13 mouse cellular contexts compared by ENCODE assay signal in genomic region chr2:71623134-71623533, GRCm38 (mm10).
DNase-seq lines count a peak whose midpoint lies in the region; ATAC-seq and TF ChIP-seq lines count a peak whose summit lies in the region.
"Had no signal": no experiment of that assay in that cellular context is flagged by ENCODE, and none has a peak within 500 bp of the region (broad histone marks: within the 10 kb centered on the region; RNA-seq: fewer than 3 reads in every experiment).

No protein-coding gene starts in this region.

- no peak overlapping the region for H3K4me3 ChIP-seq in liver, embryonic 12.5 days
- no peak overlapping the region for H3K4me3 ChIP-seq in liver, postnatal 0 days (ENCODE audit: low read depth, low read length)
- no peak overlapping the region for H3K4me3 ChIP-seq in ES-E14 (ENCODE audit: insufficient read depth in 1 of 2, low read depth in 1 of 2, low read length in 2 of 2, poor library complexity in 1 of 2, severe bottlenecking in 1 of 2)
- H3K4me3 ChIP-seq: embryonic facial prominence, embryonic 12.5 days; forebrain, embryonic 12.5 days had no signal

- TF ChIP-seq CTCF in liver, postnatal 0 days (IDR thresholded peaks at IDR 0.05; ENCODE audit: low read depth), result no peak

- 40% methylated on average over 2 of the region's 2 CpGs for WGBS in liver, embryonic 12.5 days (ENCODE audit: insufficient replicate concordance)
- 43% methylated on average over 2 of the region's 2 CpGs for WGBS in liver, postnatal 0 days (ENCODE audit: insufficient replicate concordance)

- no peak overlapping the region for H3K27ac ChIP-seq in liver, embryonic 12.5 days
- no peak overlapping the region for H3K27ac ChIP-seq in liver, postnatal 0 days (ENCODE audit: low read depth)
- H3K27ac ChIP-seq in ES-E14 (ENCODE audit: insufficient read depth, low read depth, low read length, poor library complexity, severe bottlenecking), result peak overlapping the region; percentile 62; the same call in 1 of the 2 replicates
- H3K27ac ChIP-seq: embryonic facial prominence, embryonic 12.5 days; forebrain, embryonic 12.5 days had no signal

- peak; percentile 32; the same call in 1 of the 2 replicates for ATAC-seq in liver, embryonic 12.5 days
- no peak for ATAC-seq in liver, postnatal 0 days
- ATAC-seq: hindbrain, embryonic 16.5 days had no signal

- H3K36me3 ChIP-seq in liver, embryonic 12.5 days, result no peaks in the 10 kb centered on the region
- H3K36me3 ChIP-seq in liver, postnatal 0 days (replicated peaks; ENCODE audit: insufficient read depth, low read length), result no peaks in the 10 kb centered on the region
- H3K36me3 ChIP-seq in ES-E14 (ENCODE audit: control insufficient read depth, insufficient read depth, low read length, poor library complexity, severe bottlenecking), result no peaks in the 10 kb centered on the region
- H3K36me3 ChIP-seq: embryonic facial prominence, embryonic 12.5 days; forebrain, embryonic 12.5 days had no signal

- TF ChIP-seq EP300 in liver, postnatal 0 days (IDR thresholded peaks at IDR 0.05; ENCODE audit: low read depth), result no peak

- H3K4me2 ChIP-seq in liver, embryonic 12.5 days, result no peak overlapping the region
- no peak overlapping the region for H3K4me2 ChIP-seq in liver, postnatal 0 days (ENCODE audit: low read depth, low read length)
- H3K4me2 ChIP-seq: embryonic facial prominence, embryonic 12.5 days; forebrain, embryonic 12.5 days had no signal

- no peaks in the 10 kb centered on the region for H3K9me3 ChIP-seq in liver, embryonic 12.5 days (replicated peaks)
- no peaks in the 10 kb centered on the region for H3K9me3 ChIP-seq in liver, postnatal 0 days (ENCODE audit: low read length)
- no peaks in the 10 kb centered on the region for H3K9me3 ChIP-seq in ES-E14 (ENCODE audit: control insufficient read depth, insufficient read depth, low read depth, low read length)
- H3K9me3 ChIP-seq: embryonic facial prominence, embryonic 12.5 days had no signal

- peaks cover 27% of the 10 kb centered on the region for H3K27me3 ChIP-seq in liver, embryonic 12.5 days (replicated peaks)
- no peaks in the 10 kb centered on the region for H3K27me3 ChIP-seq in liver, postnatal 0 days (ENCODE audit: insufficient read depth, low read length)
- H3K27me3 ChIP-seq: forebrain, embryonic 12.5 days had no signal

- peaks cover 21% of the 10 kb centered on the region for H3K4me1 ChIP-seq in liver, embryonic 12.5 days
- peaks cover 3% of the 10 kb centered on the region; the same call in 1 of the 2 replicates for H3K4me1 ChIP-seq in liver, postnatal 0 days (ENCODE audit: insufficient read depth)
- H3K4me1 ChIP-seq in ES-E14 (ENCODE audit: control insufficient read depth in 2 of 2, insufficient read depth in 2 of 2, low read length in 2 of 2, poor library complexity in 1 of 2), result peaks cover 5 to 22% of the 10 kb centered on the region in 2 experiments; a peak in 3 of 4 replicates

- H3K9ac ChIP-seq in liver, embryonic 12.5 days, result no peak overlapping the region
- H3K9ac ChIP-seq in liver, postnatal 0 days (replicated peaks), result no peak overlapping the region
- no peak overlapping the region for H3K9ac ChIP-seq in ES-E14 (ENCODE audit: insufficient read depth, low read depth, low read length, poor library complexity, severe bottlenecking)
- H3K9ac ChIP-seq: embryonic facial prominence, embryonic 12.5 days; forebrain, embryonic 12.5 days had no signal

- in situ Hi-C loops in ES-E14 (cut with MboI; ENCODE audit: low sequenced_read_pairs in 2 of 2, unreplicated experiment in 2 of 2), result no loop called here

- DNase-seq in heart, adult 11 months, result peak; percentile 93
- DNase-seq in heart, postnatal 4 days, result no peak
- no peak for DNase-seq in liver, postnatal 0 days
- DNase-seq in ES-E14 (ENCODE audit: low read depth, low spot score), result no peak
- peak; percentile 44 for DNase-seq in kidney, postnatal 14 days
- DNase-seq in thymus, postnatal 25 days, result no peak
- DNase-seq: B cell, adult 2 months; cerebellum, adult 11-12 months; retina, postnatal 1 day had no signal

TF ChIP-seq in ES-E14, 5 proteins besides CTCF, POLR2A, EP300 and RAD21:
- TF ChIP-seq CHD2 (IDR thresholded peaks at IDR 0.05; ENCODE audit: low read depth, low read length), result no peak
- no peak for TF ChIP-seq ZC3H11A (IDR thresholded peaks at IDR 0.05; ENCODE audit: borderline replicate concordance, low read depth, low read length)
- TF ChIP-seq MAFK (IDR thresholded peaks at IDR 0.05; ENCODE audit: insufficient read depth, low read depth, low read length), result no peak
- TF ChIP-seq ZNF384 (IDR thresholded peaks at IDR 0.05; ENCODE audit: low read depth, low read length), result no peak
- TF ChIP-seq HCFC1 (IDR thresholded peaks at IDR 0.05; ENCODE audit: borderline replicate concordance, insufficient read depth, low read length), result no peak
TF ChIP-seq in ES-E14: peak in this region for 0.

Comparison
In these comparisons a context has a peak if more than half of its experiments do, and no peak if none do; other contexts are left out.
1. DNase-seq: peak in heart, adult 11 months (single experiment) and kidney, postnatal 14 days (single experiment); none in heart, postnatal 4 days (single experiment), liver, postnatal 0 days (single experiment), ES-E14 (single experiment) and thymus, postnatal 25 days (single experiment).